Mouse (Mus musculus) kidney, embryonic 16.5 days (tissue): Measurements from ENCODE around the gene Cep350. TPM values are rescaled to one million over a fixed set of nuclear protein-coding genes. Genes with fewer than 3 reads are reported as not detected.

Experiments used
- ATAC-seq: fragments of 200-750 bp; cut with Nextera tagmentation; 2 replicates; pipeline ENCODE4 v1.8.0; 2017; ENCODE audit warnings: moderate TSS enrichment; ENCODE audit not compliant: low FRiP score, low TSS enrichment
- H3K27ac ChIP-seq: fragments of 300-500 bp; sonication (generic); 2 replicates; pipeline ENCODE4 v1.5.1; 2014; ENCODE audit warnings: low read length
- H3K27me3 ChIP-seq: fragments of 300-500 bp; sonication (generic); 2 replicates; pipeline ENCODE4 v1.6.1; 2014; ENCODE audit warnings: low read length, control low read depth, mixed read lengths; ENCODE audit not compliant: insufficient read depth
- H3K36me3 ChIP-seq: fragments of 300-500 bp; sonication (generic); 2 replicates; pipeline ENCODE4 v1.6.1; 2014; ENCODE audit warnings: low read length, control low read depth, mixed read lengths; ENCODE audit not compliant: insufficient read depth
- H3K4me1 ChIP-seq: fragments of 300-500 bp; sonication (generic); 2 replicates; pipeline ENCODE4 v1.6.1; 2014; ENCODE audit warnings: low read length, control low read depth, mixed read lengths; ENCODE audit not compliant: insufficient read depth
- H3K4me2 ChIP-seq: fragments of 300-500 bp; sonication (generic); replicated peaks from 2 replicates; pipeline ENCODE4 v1.6.1; 2014; ENCODE audit warnings: low read depth, low read length
- H3K4me3 ChIP-seq: fragments of 300-500 bp; sonication (generic); 2 replicates; pipeline ENCODE4 v1.5.1; 2014; ENCODE audit warnings: mild to moderate bottlenecking, low read length
- H3K9ac ChIP-seq: fragments of 300-500 bp; sonication (generic); replicated peaks from 2 replicates; pipeline ENCODE4 v1.6.1; 2014; ENCODE audit warnings: low read length
- H3K9me3 ChIP-seq: fragments of 300-500 bp; sonication (generic); 2 replicates; pipeline ENCODE4 v1.6.1; 2016; ENCODE audit warnings: low read length, control low read depth
- WGBS: fragments of 180-500 bp; shearing (Covaris S2); extraction: QIAGEN DNeasy Blood & Tissue Kit; methylation state at CpG from one replicate; pipeline ENCODE4 v1.1.7; 2014; 5-methylcytosine and 5-hydroxymethylcytosine counted together
- polyA plus RNA-seq: library from polyadenylated mRNA; unstranded; fragments of >200 nt; fragmentation: Nextera tagmentation; extraction: Ambion mirVana; gene quantifications from 2 replicates; pipeline ENCODE4 v1.2.1, GENCODE M21; 2015

Cep350 gene
- polyA plus RNA-seq, 1 experiment from 2014 or later: 4.7 TPM

DNA sequence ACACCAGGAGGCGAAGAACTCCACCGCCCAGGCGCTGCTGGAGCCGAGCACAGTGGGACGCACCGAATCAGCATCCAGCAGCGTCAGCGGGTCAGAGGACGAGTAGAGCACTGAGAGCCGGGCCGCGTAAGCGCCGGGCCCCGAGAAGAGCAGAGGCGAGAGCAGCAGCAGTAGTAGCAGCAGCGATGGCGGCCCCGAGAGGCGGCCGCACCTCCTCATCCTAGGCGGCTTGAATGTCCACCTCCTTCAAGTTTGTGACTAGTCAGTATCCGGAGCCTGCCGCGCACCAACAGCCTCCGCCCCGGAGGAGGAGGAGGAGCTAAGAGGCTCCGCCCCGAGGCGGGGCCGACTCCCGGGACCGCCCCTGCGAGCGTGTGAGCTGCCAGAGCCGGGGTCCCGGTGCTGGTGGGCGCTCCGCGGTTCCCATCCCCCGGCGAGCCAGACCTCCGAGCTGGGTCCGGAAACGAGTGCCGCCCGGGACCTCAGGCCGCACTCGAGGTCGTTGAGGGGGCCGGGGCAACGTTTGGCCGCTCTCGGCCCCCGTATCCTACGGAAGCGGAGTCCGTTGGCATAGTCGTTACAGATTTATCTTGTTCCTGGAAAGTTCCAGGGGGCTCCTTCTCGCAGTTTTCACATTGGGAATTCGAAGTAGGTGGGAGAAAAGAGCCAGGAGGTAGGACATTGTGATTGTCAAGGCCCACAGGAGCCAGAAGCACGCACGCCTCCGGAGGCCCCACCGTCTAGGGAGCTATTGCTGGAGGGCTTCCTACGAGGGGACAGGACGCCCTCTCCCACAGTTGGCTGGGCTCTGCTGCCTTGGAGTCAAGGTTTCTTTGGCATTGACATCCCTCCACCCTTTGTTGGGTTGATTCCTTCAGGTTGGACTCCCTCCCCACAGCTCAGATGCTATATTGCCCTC, 160.2 kb downstream of the Cep350 start, which contains the start of gene Qsox1:
Qsox1 (minus strand) TSS at position 309 of the 919 bp plus-strand sequence.
- peak; percentile 96 for ATAC-seq
- peak within 1 kb of the TSS; percentile 76 for H3K4me3 ChIP-seq
- H3K9me3 ChIP-seq: no peaks in the 10 kb centered on the region
- peak within 1 kb of the TSS; percentile 73; the same call in 1 of the 2 replicates for H3K27ac ChIP-seq
- H3K36me3 ChIP-seq: no peaks in the 10 kb centered on the region
- H3K4me1 ChIP-seq: peaks cover 17% of the 10 kb centered on the region
- peak within 1 kb of the TSS; percentile 67 for H3K4me2 ChIP-seq
- peak within 1 kb of the TSS; percentile 76 for H3K9ac ChIP-seq
- WGBS: under 1% methylated on average over 65 of the region's 67 CpGs
- no peaks in the 10 kb centered on the region for H3K27me3 ChIP-seq

DNA sequence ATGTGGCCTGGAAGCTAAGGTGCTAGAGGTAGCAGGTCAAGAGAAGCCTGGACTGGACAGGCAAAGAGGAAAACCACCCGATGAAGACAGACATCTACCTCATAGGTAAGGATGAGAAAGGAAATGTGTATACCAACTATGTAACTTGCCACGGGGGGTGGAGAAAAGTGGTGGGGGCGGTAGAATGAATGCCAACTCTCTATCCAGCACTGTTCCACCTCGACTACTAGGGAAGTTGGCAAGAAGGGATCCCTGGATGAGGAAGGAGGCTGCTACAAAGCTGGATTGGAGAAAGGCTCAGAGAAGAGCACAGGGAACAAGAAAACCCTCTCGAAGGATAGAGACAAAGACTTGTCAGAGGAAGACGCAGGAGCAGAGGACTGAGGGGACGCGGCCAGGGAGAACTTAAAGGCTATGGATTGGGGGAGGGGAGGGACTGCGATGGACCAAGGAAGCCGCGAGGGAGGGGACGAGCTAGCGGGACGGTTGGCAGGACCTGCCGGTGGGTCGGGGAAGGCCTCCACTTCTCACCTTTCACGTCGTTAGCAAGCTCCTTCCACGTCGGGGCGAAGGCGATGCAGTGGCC, 161.0 kb downstream of the Cep350 start:
- no peaks in the 10 kb centered on the region for H3K27me3 ChIP-seq
- peak overlapping the region; percentile 76 for H3K4me3 ChIP-seq
- peaks cover 17% of the 10 kb centered on the region for H3K4me1 ChIP-seq
- WGBS: 3% methylated on average over 22 of the region's 22 CpGs
- no peaks in the 10 kb centered on the region for H3K9me3 ChIP-seq
- peak overlapping the region; percentile 67 for H3K4me2 ChIP-seq
- peak overlapping the region; percentile 73; the same call in 1 of the 2 replicates for H3K27ac ChIP-seq
- ATAC-seq: no peak
- no peaks in the 10 kb centered on the region for H3K36me3 ChIP-seq
- peak overlapping the region; percentile 76 for H3K9ac ChIP-seq

DNA sequence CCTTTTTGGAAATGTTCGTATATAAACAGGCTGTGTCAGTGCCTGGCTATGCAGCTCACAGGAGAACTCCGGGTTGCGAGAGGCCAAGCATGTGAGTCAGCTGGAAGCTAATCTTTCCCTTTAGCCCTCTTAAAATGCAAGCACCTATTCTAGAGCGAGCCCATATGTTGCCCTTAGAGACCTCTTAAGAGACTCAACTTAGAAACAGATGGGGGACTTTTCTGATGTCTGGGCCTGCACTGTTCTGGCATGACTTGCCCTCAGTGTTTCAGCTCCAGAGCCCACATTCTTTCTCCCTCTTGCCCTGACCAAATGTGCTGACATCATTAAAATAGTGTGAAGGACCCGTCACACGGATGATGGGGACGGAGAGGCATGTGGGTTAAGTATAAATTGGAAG, 162.4 kb downstream of the Cep350 start:
- ATAC-seq: no peak

DNA sequence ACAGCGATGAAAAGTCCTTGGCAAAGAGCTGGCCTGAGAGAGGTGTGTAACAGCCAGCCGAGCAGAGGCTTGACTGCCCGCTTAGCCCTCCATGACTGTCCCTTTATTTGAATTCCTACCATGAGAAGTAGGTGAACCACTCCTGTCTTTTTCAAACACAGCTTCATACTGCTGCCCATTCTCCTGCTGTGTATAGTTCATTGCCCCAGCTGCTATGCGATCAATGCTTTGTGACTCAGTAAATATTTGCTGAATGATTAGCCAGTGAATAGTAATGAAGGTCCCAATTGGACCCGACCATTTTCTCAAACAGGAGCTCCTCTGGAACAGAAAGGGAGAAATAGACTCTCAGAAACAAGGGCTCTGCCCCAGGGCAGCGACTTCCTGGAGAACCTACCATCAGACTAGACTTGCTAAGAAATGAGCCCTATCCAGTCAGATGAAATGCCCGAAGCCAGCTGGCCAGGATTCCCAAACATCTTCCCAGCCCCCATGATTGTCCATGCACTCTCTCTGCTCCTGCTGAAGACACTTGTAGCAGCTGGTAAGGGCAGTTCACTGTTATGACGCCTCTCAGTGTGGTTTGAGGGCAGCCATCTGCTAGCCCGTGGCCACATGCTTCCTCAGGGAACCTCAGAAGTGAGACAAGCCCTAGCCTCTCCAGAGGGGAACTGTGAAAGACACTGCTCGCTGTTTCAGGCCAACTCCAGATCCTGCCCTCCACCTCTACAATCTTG, 163.2 kb downstream of the Cep350 start:
- Histone ChIP-seq H3K4me3 (no peak overlapping the region), H3K9ac (no peak overlapping the region), H3K36me3 (no peaks in the 10 kb centered on the region), H3K4me2 (no peak overlapping the region), H3K27ac (no peak overlapping the region), H3K9me3 (no peaks in the 10 kb centered on the region), H3K4me1 (peaks cover 17% of the 10 kb centered on the region), H3K27me3 (no peaks in the 10 kb centered on the region)
- WGBS: 63% methylated on average over 10 of the region's 10 CpGs
- no peak for ATAC-seq

More for the DNA sequence above, 162.4 kb downstream of the Cep350 start:
- Histone ChIP-seq H3K9ac (no peak overlapping the region), H3K27me3 (no peaks in the 10 kb centered on the region), H3K4me2 (no peak overlapping the region), H3K27ac (no peak overlapping the region), H3K4me3 (no peak overlapping the region), H3K4me1 (peaks cover 17% of the 10 kb centered on the region), H3K9me3 (no peaks in the 10 kb centered on the region), H3K36me3 (no peaks in the 10 kb centered on the region)
- 47% methylated on average over 7 of the region's 7 CpGs for WGBS

DNA sequence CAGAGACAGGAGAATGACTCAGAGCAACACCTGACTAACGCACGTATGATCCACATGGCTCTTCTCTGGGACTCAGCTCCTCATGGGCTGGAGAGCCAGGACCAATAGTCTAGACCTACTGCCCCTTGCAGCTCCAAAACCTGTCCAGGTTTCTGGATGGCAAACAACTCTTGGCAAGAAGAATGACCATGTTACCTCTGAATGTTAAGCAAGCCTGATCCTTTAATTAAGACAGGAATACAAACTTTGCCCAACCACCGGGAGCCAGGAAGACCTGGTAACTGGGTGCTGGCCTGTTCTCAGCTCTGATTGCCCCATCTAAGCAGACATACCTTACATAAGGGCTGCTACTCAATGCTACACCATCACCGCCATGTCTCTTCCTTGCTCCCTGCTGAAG, 164.8 kb downstream of the Cep350 start:
- WGBS: 98% methylated on average over 4 of the region's 4 CpGs
- no peaks in the 10 kb centered on the region for H3K27me3 ChIP-seq
- H3K4me1 ChIP-seq: peaks cover 17% of the 10 kb centered on the region
- H3K4me3 ChIP-seq: no peak overlapping the region
- no peak overlapping the region for H3K27ac ChIP-seq
- H3K4me2 ChIP-seq: no peak overlapping the region
- H3K36me3 ChIP-seq: peaks cover under 1% of the 10 kb centered on the region; the same call in 1 of the 2 replicates
- no peak overlapping the region for H3K9ac ChIP-seq
- H3K9me3 ChIP-seq: no peaks in the 10 kb centered on the region
- ATAC-seq: no peak

DNA sequence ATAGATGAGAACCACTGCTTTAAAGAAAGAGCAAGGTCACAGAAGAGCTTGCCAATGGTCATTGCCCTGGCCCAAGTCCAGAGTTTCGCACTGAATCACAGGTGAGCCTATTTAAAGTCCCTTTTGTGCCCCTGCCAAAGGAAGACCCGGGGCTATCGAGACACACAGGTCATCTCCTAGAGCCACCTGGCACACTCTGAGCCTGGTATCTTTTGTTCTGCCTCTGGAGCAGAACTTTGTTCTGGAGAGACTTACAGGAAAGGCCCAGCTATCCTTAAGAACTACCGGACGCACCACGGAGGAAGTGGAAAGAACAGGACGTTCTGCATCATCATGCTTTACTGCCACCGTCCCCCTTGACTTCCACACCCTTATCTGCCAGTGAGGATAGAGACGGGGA, 167.4 kb downstream of the Cep350 start:
- Histone ChIP-seq H3K27ac (no peak overlapping the region), H3K9ac (no peak overlapping the region), H3K36me3 (peaks cover 10% of the 10 kb centered on the region; the same call in 1 of the 2 replicates), H3K9me3 (no peaks in the 10 kb centered on the region), H3K27me3 (no peaks in the 10 kb centered on the region), H3K4me3 (no peak overlapping the region), H3K4me2 (no peak overlapping the region), H3K4me1 (peaks cover 5% of the 10 kb centered on the region; the same call in 1 of the 2 replicates)
- ATAC-seq: no peak
- WGBS: 85% methylated on average over 9 of the region's 9 CpGs

DNA sequence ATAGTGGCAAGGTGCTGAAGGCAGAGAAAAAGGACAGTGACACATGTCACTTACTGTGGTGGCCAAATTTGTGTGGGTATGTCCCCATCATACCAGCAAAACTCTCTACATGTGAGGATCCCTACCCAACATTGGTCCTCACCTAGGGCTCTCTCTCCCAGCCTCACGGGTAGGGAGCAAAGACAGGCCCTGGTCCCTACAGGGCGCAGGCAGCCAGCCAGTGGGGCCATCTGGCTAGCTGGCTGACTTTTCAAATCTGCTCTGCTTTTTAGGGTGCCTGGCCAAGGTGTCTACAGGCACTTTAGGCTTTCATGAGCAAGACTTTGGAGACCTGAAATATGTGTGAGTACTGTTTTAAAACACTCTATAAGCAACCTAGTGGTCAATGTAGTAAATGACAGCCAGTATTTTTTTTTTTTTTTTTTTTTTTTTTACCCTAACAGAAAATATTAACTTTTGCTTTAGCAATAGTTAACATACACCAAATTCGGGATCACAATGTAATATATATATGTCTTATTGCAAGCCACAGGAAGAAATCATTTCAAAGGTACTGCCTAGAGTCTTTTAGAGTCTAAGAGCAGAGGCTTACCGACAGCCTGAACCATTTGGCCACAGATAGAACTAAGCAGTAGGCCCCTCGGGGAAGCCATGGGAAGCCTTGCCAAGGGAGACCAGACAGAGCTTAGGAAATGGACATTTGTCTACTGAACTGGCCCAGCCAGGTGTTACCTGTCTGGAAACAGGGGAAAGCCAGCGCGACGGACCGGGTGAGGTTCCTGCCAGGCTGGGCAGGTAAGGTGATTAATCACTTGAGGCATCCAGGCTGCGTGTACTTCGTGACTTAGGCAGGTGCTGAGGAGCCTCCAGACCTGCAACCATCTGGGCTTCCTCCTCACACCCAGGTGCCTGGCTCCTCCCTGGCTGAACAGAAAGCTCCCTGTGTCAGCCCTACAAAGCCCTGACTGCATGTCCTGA, 171.8 kb downstream of the Cep350 start:
- 69% methylated on average over 11 of the region's 11 CpGs for WGBS

DNA sequence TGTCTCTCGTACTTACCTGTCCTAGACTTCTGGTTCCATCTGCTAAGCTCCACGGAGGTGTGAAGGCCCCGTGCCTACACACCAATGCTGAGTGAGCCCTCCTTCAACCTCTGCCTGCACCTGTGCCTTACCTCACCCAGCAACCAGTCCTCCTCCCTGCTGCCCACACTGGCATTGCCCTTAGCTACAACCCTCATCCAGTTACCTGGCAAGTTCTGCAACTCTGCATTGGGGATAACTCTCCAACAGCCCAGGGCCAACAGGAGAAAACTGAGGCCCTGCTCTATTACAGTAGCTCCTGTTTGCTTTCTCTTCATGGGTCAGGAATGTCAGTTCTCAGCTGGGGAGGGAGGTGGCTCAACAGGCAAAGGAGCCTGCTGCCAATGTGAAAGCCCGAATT, 175.1 kb downstream of the Cep350 start:
- WGBS: 93% methylated on average over 4 of the region's 4 CpGs
- no peak for ATAC-seq
- no peaks in the 10 kb centered on the region for H3K9me3 ChIP-seq
- H3K4me3 ChIP-seq: no peak overlapping the region
- no peak overlapping the region for H3K27ac ChIP-seq
- H3K36me3 ChIP-seq: peaks cover 16% of the 10 kb centered on the region; the same call in 1 of the 2 replicates
- no peaks in the 10 kb centered on the region for H3K4me1 ChIP-seq
- no peak overlapping the region for H3K9ac ChIP-seq
- no peak overlapping the region for H3K4me2 ChIP-seq
- H3K27me3 ChIP-seq: no peaks in the 10 kb centered on the region

More for the DNA sequence above, 171.8 kb downstream of the Cep350 start:
- H3K4me3 ChIP-seq: no peak overlapping the region
- ATAC-seq: no peak
- H3K27me3 ChIP-seq: no peaks in the 10 kb centered on the region
- no peaks in the 10 kb centered on the region for H3K9me3 ChIP-seq
- no peaks in the 10 kb centered on the region for H3K4me1 ChIP-seq
- H3K27ac ChIP-seq: no peak overlapping the region
- no peak overlapping the region for H3K4me2 ChIP-seq
- H3K36me3 ChIP-seq: peaks cover 10% of the 10 kb centered on the region; the same call in 1 of the 2 replicates
- H3K9ac ChIP-seq: no peak overlapping the region

DNA sequence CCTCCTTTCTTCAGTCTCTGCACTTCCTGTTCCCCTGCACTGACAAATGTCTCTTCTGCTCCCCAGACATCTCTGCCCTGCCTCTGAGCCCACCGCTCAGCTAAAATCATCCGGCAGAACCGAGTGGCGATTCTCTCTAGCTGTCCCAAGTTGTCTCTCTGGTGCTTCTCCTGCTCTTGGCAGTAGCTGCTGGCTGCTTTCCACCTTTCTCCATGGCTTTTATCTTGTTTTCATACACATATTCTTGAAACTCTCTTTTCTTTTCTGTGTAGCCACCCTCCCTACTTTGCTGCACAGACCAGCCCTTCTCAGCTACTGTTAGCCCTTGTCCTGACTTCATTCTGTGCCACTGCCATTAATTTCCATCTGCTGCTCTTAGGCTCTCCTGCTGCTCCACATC, 175.6 kb downstream of the Cep350 start:
- H3K9me3 ChIP-seq: no peaks in the 10 kb centered on the region
- no peak overlapping the region for H3K4me3 ChIP-seq
- no peak for ATAC-seq
- WGBS: 75% methylated on average over 4 of the region's 4 CpGs
- no peak overlapping the region for H3K4me2 ChIP-seq
- peaks cover 11% of the 10 kb centered on the region; the same call in 1 of the 2 replicates for H3K36me3 ChIP-seq
- no peaks in the 10 kb centered on the region for H3K4me1 ChIP-seq
- H3K27ac ChIP-seq: no peak overlapping the region
- H3K9ac ChIP-seq: no peak overlapping the region
- no peaks in the 10 kb centered on the region for H3K27me3 ChIP-seq
